Mouse (Mus musculus): Measurements from ENCODE around the gene Krt18.

Krt18 gene

DNA sequence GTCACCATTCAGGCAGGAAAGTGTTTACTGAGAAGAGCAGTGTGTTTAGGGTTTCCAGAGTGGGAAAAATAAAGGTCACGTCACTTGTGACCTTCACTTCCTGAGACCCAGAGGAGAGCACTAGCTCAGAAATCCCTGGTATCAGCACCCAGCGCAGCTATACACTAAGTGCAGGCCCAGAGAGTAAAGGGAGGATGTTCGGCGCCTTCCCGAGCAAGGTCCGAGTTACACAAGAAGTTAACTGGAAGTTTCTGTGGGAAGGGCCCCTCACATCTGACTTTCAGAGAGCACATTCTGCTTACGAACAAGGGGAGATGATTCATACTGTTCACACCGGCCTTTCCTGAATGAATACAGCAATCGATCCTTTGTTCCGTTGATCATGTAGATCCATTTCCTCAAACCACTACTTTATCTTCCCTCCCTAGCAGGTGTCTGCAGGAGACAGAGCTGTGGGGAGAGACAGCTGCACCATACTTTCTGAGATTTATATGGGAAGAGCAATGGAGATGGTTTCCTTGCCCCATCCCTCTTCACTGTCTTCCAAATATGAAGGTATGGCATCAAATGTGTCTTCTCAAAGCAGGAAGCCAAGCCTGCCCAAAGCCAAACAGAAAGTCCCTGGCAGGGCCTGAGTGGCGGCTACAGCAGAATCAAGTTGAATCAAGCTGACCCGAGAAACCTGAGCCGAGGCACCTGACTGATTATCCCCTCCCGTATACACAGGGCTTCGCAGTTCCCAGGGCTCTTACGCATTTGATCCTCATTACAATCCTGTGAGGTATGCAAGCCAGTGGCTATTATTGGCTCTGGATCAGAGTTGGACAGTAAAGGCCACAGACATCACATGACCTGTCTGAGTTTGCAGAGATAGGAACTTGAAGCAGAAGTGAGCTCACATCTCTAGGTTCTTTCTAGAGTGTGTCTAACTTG, 6.4 kb downstream of the Krt18 start:
- ChIA-PET CTCF (interaction anchor here (0.6 to 1.5 kb wide), 8 partner anchors 15 to 810 kb away, joined by 3 to 4 read pairs (median 3); partner anchors contain the start of gene Grasp (in 1 of the 4)), POLR2A (interaction anchor here in 3 of 4 experiments (0.6 to 2.6 kb wide), 12 partner anchors 9 to 102 kb away, joined by 3 to 12 read pairs (median 4); partner anchors contain the start of genes Eif4b (in 2 of the 3), Krt8 (in 1 of the 3) and Spryd3 (in 1 of the 3))

DNA sequence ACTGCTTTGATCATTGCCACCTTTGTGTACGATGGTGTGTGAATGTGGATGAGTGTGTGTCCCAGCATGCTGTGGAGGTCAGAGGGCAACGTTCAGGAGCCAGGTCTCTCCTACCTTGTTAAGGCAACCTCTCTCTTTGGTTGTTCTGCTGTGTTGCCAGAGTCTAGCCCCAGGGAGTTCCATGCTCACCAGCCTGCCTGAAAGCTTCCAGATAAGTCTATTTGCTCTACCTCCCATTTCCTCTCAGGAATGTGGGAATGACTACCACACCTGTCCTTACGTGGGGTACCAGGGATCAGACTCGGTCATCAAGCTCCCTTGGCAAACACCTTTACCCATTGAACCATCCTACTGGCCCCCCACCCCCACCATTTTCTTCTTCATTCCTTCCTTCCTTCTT, 12.3 kb downstream of the Krt18 start:
- ChIA-PET POLR2A (interaction anchor here in 3 of 4 experiments (0.5 to 2.0 kb wide), 4 partner anchors 11 to 283 kb away, joined by 3 to 6 read pairs (median 5); no protein-coding TSS in a partner anchor), CTCF (interaction anchor here in 1 of 4 experiments (0.6 kb wide), 1 partner anchor 70 kb away, joined by 3 read pairs; no protein-coding TSS in a partner anchor)

DNA sequence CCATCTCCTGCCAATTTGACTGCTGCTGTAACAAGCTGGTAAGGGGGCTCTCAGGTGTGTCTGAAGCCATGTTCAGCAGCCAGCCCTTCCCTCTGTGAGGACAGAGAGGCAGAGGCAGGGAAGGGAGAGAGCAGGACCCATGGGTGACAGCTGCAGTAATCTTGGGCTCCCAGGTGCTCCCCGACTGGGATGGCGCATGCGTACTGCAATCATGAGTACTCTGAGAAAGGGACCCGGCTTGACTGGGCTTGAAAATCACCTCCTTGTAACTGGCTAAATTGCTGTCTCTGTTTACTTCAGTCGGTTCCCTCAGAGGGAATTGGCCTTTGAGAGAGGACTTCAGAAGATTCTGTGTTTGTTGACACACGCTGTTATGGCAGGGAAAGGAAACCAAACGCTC, 14.0 kb downstream of the Krt18 start:
- ChIA-PET POLR2A (interaction anchor here in 2 of 4 experiments (0.8 to 2.0 kb wide), 7 partner anchors 10 to 349 kb away, joined by 3 to 6 read pairs (median 3); partner anchors contain the start of gene Eif4b (in 1 of the 2)), CTCF (interaction anchor here in 1 of 4 experiments (1.1 to 1.5 kb wide), 3 partner anchors 15 to 58 kb away, joined by 3 to 4 read pairs (median 4); no protein-coding TSS in a partner anchor)

DNA sequence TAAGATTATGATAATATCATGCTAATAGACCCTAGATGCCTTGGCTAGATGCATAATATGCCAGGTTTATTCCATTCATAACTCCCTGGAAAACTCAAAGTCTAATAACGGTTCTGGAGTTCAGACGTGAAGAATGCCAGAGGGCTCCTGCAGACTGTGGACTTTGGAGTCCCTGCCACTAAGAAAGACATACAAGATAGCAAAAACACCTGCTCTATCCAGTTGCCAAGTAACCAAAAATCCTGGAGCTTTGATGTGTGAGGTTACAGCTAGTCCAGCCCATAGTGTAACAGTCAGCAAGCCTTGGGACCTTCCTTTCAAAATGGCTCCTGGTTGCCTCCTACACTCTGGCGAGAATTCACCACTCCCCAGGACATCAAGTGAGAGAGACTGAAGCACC, 16.8 kb downstream of the Krt18 start:
- CTCF ChIA-PET: no interaction called here
- POLR2A ChIA-PET: interaction anchor here in 1 of 4 experiments (1.4 kb wide), 1 partner anchor 29 kb away, joined by 3 read pairs; the partner anchor contains the start of gene Eif4b

DNA sequence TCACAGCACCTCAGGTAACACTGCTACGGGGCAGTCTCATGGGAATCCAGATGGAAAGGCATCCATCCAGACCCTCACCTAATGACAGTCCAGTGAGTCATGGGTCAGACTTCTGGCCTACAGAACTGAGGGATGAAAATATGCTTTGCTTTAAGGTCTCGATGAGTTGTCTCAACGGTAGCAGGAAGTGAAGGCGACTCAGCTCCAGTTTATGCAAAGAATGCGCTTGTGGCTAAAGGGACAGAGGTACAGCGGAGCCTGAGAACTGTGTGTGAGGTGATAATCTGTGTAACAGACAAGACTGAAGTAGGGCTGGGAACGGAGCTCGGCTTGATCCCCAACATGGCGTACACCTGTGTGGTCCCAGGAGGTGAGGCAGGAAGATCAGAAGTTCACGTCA, 17.7 kb downstream of the Krt18 start:
- CTCF ChIA-PET: interaction anchor here in 1 of 4 experiments (1.0 kb wide), 1 partner anchor 62 kb away, joined by 3 read pairs; no protein-coding TSS in a partner anchor

DNA sequence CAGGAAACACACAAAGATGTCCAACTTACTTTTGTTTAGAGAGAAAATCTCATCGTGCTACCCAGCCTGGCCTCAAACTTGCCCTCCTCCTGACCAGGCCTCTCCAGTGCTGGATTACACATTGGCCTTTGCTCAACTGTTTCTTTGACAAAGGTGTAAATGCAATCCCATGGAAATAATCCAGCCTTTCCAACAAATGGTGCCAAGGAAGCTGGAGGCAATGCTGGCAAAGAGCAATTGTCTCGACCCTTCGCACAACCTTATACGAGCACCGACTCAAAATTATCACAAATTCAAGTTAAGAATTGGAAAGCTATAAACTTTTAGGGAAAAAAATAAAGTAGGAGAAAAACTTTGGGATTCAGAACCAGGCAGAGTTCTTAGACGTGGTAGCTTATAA, 20.0 kb downstream of the Krt18 start:
- ChIA-PET CTCF (interaction anchor here in 3 of 4 experiments (0.6 to 1.1 kb wide), 5 partner anchors 18 to 593 kb away, joined by 3 to 4 read pairs (median 3); no protein-coding TSS in a partner anchor), POLR2A (interaction anchor here in 1 of 4 experiments (1.0 kb wide), 1 partner anchor 9 kb away, joined by 3 read pairs; no protein-coding TSS in a partner anchor)

More for the DNA sequence above, 17.7 kb downstream of the Krt18 start:
- POLR2A ChIA-PET: interaction anchor here in 1 of 4 experiments (0.6 kb wide), 1 partner anchor 19 kb away, joined by 3 read pairs; no protein-coding TSS in a partner anchor

DNA sequence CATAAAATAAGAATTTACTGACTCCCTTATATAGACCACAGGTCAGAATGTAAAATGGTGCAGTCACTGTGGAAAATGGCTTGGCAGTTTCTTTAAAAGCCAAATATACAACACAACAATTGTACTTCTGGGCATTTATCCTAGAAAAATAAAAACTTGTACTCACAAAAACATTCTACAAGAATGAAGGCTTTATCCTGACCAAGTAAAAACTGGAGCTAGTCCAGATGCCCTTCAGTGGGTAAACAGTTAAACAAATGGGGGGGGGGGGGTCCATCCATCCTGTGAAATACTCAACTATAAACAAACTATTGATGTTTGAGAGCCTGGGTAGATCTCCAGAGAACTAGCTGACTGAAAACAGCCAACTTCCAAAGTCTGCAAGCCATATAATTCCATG, 21.9 kb downstream of the Krt18 start:
- ChIA-PET POLR2A (interaction anchor here in 1 of 4 experiments (1.0 to 1.5 kb wide), 2 partner anchors 21 to 25 kb away, joined by 3 to 4 read pairs; no protein-coding TSS in a partner anchor), CTCF (interaction anchor here in 3 of 4 experiments (0.6 to 1.6 kb wide), 5 partner anchors 16 to 655 kb away, joined by 3 to 10 read pairs (median 4); no protein-coding TSS in a partner anchor)

DNA sequence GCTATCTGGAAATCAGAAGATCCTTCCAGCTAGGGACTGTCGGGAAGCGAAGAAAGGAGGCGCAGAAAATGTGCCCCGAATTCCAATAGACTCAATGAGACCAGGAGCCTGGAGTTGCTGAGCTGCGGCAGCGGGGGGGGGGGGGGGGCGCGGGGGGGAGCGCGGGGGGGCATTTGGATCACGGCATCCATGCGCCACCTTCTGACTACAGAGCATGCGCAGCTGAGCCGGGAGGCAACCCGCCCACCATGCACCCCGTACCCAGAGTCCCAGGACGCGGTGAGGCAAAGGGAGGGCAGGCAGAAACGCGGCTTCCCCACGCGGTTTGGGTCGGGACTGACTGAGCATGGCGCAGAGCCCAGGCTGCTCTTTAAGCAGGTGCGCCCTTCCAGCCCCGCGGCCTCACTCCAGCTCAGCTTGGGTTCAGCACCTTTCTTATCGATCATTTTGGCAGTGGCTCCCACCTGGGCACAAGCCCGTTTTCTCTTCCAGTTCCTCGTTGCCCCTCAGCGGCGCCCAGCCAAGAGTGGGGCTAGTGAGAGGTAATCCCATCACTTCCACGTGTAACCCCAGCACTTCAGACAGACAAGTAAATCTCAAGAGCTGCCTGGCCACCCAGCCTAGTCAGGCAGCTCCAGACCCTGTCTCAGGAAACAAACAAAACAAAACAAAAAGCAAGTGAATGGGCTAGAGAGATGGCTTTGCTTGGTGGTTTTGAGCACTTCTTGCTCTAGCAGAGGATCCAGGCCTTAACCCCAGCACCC, 24.1 kb downstream of the Krt18 start:
- CTCF ChIA-PET: interaction anchor here (0.5 to 3.0 kb wide), 20 partner anchors 13 to 709 kb away, joined by 3 to 13 read pairs (median 4); partner anchors contain the start of gene Krt8 (in 1 of the 4)
- POLR2A ChIA-PET: interaction anchor here in 3 of 4 experiments (0.6 to 2.2 kb wide), 26 partner anchors 8 to 335 kb away, joined by 3 to 8 read pairs (median 4); partner anchors contain the start of gene Eif4b (in 2 of the 3)

DNA sequence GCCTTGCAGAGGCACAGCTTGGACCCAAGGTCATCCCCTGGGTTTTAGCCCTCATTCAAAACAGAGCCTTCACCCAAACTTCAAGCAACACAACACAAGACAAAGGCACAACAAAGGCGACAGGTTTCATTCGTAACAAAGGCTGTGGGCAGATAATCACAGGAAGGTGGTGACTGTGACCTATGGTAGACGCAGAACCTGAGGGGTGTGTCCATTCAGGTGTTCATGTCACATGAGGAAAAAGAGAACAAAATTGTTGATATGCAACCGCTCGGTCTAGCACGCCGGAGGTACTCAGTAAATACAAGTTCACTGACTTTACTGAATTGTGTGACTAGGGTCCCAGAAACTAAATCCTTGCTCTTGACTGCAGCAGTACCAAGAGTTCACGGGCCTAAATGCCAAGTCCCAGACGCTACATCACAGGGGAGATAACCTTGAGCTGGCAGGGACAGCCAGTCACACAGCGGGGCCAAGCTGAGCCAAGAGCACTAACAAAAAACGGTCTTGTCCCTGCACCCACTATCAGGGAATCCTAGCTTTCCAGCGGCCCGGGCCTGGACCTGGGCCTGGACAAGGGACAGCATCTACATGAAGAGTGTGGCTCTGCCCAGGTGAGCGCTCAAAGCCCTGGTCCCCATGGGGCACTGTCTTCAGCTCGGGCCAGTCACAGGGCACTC, 28.7 kb downstream of the Krt18 start:
- CTCF ChIA-PET: interaction anchor here (0.6 to 1.6 kb wide), 11 partner anchors 9 to 488 kb away, joined by 3 to 13 read pairs (median 4); no protein-coding TSS in a partner anchor
- POLR2A ChIA-PET: interaction anchor here in 2 of 4 experiments (0.6 to 1.1 kb wide), 4 partner anchors 9 to 350 kb away, joined by 3 to 4 read pairs (median 4); partner anchors contain the start of gene Eif4b (in 1 of the 2)

DNA sequence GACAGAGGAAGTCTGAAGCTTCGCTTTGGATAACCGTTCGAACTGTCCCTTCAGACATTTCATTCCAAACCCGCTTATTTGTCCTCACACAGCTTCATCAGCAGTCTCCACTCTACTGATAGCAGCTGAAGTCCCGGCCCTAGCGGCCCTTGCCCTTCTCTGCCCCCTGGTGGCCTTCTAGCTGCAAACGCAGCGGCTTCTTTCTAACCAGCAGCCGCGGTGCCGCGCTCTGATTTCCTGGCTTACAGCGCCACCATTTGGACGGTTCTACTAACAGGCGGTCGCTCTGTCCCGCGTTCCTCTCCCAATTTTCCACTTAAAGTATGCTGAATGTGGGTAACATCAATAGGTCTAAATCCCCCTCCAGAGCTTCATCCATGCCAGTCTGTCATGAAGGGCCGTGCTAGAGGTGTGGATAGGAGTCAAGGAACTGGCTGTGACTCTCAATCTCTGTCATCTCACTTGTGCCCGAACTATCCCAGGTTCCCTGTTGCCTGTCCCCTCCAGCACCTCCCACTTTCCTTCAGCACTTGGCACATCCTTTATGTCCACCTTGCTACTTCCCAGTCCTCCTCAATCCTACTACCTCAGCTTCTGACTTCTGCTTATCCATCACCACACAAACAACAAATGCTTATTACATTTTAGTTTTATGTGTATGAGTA, 37.8 kb downstream of the Krt18 start:
- CTCF ChIA-PET: interaction anchor here (0.6 to 2.6 kb wide), 93 partner anchors 8 to 1012 kb away, joined by 3 to 93 read pairs (median 4); partner anchors contain the start of genes Krt8 (in 3 of the 4), Tns2 (in 2 of the 4) and Krt75 (in 1 of the 4)
- POLR2A ChIA-PET: interaction anchor here (0.7 to 3.1 kb wide), 26 partner anchors 8 to 404 kb away, joined by 3 to 14 read pairs (median 4); partner anchors contain the start of genes Krt8 (in 2 of the 4) and Eif4b (in 1 of the 4)

DNA sequence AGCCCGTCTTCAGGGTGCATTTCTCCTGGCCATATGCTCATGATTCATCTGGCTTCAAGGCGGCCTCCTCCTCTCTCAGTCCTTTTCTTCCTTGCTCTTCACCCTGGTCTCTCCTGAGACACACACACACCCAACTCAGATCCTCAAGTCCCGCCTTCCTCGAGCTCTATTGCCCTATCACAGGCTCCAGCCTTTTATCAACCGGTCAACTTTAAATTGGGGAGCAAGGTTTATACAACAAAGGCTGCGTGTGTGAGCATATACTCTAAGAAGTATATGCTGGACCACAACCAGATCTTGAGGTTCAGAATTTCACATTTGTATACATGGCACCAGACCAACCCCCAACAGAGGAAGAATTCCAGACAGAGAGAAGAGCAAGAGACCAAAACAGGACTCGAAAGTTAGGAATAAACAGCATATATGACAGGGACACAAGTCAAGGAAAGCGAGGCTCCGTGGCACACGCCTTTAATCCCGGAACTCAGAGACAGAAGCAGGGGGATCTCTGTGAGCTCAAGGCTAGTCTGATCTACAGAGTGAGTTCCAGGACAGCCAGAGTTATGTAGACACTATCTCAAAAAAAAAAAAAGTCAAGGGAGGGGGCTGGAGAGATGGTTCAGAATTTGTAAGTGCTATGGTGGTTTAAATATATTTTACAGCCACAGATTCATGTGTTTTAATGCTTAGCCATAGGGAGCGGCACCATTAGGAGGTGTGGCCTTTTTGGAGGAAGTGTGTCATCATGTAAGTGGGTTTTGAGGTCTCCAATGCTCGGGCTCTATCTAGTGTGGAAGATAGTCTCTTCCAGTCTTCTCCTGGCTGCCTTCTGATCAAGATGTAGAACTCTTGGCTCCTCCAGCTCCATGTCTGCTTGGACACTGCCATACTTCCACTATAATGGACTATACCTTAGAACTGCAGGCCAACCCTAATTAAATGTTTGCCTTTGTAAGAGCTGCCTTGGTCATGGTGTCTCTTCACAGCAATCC, 42.8 kb downstream of the Krt18 start:
- ChIA-PET POLR2A (interaction anchor here (0.6 to 2.4 kb wide), 14 partner anchors 9 to 755 kb away, joined by 3 to 6 read pairs (median 3); partner anchors contain the start of gene Tns2 (in 1 of the 4)), CTCF (interaction anchor here in 3 of 4 experiments (0.6 to 5.7 kb wide), 9 partner anchors 9 to 574 kb away, joined by 3 to 35 read pairs (median 3); partner anchors contain the start of gene Krt8 (in 1 of the 3))

DNA sequence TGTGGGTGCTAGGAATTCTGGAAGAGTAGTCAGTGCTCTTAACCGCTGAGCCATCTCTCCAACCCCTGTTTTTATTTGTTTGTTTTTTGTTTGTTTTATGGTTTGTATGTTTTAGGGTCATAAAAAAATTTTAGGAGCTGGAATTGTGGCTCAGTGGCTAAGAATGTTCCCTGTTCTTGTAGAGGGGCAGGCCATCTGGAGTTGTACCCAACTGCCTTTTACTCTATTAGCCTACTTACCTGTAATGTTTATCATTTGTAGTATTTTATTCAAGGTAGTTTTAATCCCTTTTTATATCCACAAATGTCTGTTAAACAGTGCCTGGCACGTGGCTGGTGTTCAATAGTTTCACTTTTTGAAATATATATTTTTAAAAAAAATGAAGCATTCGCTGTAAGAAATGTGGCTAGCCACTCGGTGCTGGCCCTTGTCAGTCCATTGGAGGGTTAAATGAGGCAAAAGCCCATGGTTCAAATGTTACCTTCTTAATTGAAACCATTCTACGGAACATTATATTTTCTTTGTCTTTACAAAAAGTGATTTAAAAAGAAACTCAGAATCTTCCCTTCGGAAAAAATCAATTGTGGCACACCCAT, 45.1 kb downstream of the Krt18 start:
- CTCF ChIA-PET: interaction anchor here in 1 of 4 experiments (0.6 to 1.2 kb wide), 4 partner anchors 28 to 757 kb away, joined by 4 to 7 read pairs (median 4); partner anchors contain the start of gene Tns2
- POLR2A ChIA-PET: interaction anchor here (0.6 to 6.2 kb wide), 69 partner anchors 8 to 845 kb away, joined by 3 to 63 read pairs (median 4); partner anchors contain the start of genes Tns2 (in 4 of the 4), Spryd3 (in 3 of the 4), Tarbp2 (in 2 of the 4) and Atg101 (in 1 of the 4)

DNA sequence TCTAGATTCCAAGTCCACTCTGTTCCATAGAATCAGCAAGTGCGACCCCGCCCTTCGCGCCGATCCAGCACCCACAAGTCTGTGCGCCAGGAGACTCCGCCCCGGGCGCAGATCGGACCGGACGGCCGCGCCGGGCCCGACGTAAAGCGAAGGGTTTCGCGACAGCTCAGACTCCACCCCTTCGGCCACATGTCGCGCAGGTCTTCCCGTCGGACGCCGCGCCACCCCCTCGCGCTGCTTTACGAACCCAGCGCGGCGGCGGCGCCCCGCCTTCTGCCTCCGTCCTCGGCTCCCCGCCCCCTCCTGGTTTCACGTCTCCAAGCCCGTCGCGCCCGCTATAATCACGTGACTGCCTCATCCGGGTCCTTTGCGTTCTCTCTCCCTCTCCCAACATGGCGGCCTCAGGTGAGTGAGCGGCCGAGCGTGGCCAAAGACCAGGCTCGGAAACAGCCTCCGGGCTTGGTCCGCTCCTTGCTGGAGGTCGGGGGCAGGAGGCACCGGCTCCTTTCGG, 45.6 kb downstream of the Krt18 start, which contains the start of gene Eif4b:
Eif4b (plus strand) TSS at position 215 of the 511 bp plus-strand sequence.
- ChIA-PET CTCF (interaction anchor here in 1 of 4 experiments (0.6 to 1.2 kb wide), 5 partner anchors 27 to 757 kb away, joined by 3 to 7 read pairs (median 4); partner anchors contain the start of gene Tns2), POLR2A (interaction anchor here (0.6 to 6.2 kb wide), 68 partner anchors 8 to 846 kb away, joined by 3 to 63 read pairs (median 4); partner anchors contain the start of genes Tns2 (in 4 of the 4), Spryd3 (in 3 of the 4), Tarbp2 (in 2 of the 4) and Atg101 (in 1 of the 4))

Data from embryonic stem cell, embryonic (primary cell).